Mouse (Mus musculus) right cerebral cortex, postnatal 4 days (tissue): ENCODE data around the gene Dnajc17.

Experiments
- DNase-seq: peaks from one replicate; pipeline ENCODE4 v3.0.0-alpha.2; 2022

Dnajc17 gene

GRCm38 (mm10) chr2:119208344-119209175, at the start of gene Dnajc17, which contains the start of gene Zfyve19:
Dnajc17 (minus strand) TSS chr2:119208795.
Zfyve19 (plus strand) TSS chr2:119208617.
- peak; percentile 93 for DNase-seq

GRCm38 (mm10) chr2:119254976-119255375, 46.4 kb upstream of the Dnajc17 start:
- DNase-seq: no peak

- DNase-seq: peak; percentile 85
Observed at GRCm38 (mm10) chr2:119250826-119251478, 42.4 kb upstream of the Dnajc17 start.

GRCm38 (mm10) chr2:119250377-119250776, 41.8 kb upstream of the Dnajc17 start:
- DNase-seq: no peak

GRCm38 (mm10) chr2:119249592-119250061, 41.0 kb upstream of the Dnajc17 start:
- no peak for DNase-seq

GRCm38 (mm10) chr2:119247904-119248303, 39.3 kb upstream of the Dnajc17 start:
- no peak for DNase-seq

- DNase-seq: no peak
Observed at GRCm38 (mm10) chr2:119245246-119245645, 36.7 kb upstream of the Dnajc17 start.

- DNase-seq: no peak
Observed at GRCm38 (mm10) chr2:119242548-119242947, 34.0 kb upstream of the Dnajc17 start.

- no peak for DNase-seq
Observed at GRCm38 (mm10) chr2:119240819-119241186, 32.2 kb upstream of the Dnajc17 start.

GRCm38 (mm10) chr2:119240075-119240818, 31.7 kb upstream of the Dnajc17 start:
- no peak for DNase-seq

- no peak for DNase-seq
Observed at GRCm38 (mm10) chr2:119238671-119239070, 30.1 kb upstream of the Dnajc17 start.

- DNase-seq: no peak
Observed at GRCm38 (mm10) chr2:119237871-119238220, 29.3 kb upstream of the Dnajc17 start.

- DNase-seq: peak; percentile 9
Observed at GRCm38 (mm10) chr2:119237210-119237870, 28.7 kb upstream of the Dnajc17 start, which contains the start of gene Spint1. Spint1 (plus strand) TSS chr2:119237362.

GRCm38 (mm10) chr2:119236682-119237209, 28.2 kb upstream of the Dnajc17 start:
- DNase-seq: no peak

GRCm38 (mm10) chr2:119229775-119230704, 21.4 kb upstream of the Dnajc17 start, which contains the start of gene Ppp1r14d:
Ppp1r14d (minus strand) TSS chr2:119229906.
- DNase-seq: no peak

- no peak for DNase-seq
Observed at GRCm38 (mm10) chr2:119209176-119209507, 547 bp upstream of the Dnajc17 start.

- DNase-seq: no peak
Observed at GRCm38 (mm10) chr2:119207961-119208343, 643 bp downstream of the Dnajc17 start.

GRCm38 (mm10) chr2:119203871-119204460, 4.6 kb downstream of the Dnajc17 start:
- DNase-seq: no peak

- DNase-seq: peak; percentile 17
Observed at GRCm38 (mm10) chr2:119202914-119203453, 5.6 kb downstream of the Dnajc17 start.

GRCm38 (mm10) chr2:119198934-119199333, 9.7 kb downstream of the Dnajc17 start:
- DNase-seq: no peak

- DNase-seq: no peak
Observed at GRCm38 (mm10) chr2:119198049-119198448, 10.5 kb downstream of the Dnajc17 start.
